Mouse (Mus musculus) CD4-positive helper T cell, adult 2 months (primary cell): ENCODE results near the gene Mrps25.
A peak's percentile ranks its signal among the peaks of the same experiment; 100 is the strongest.

Experiments
- DNase-seq: peaks from one replicate; pipeline ENCODE4 v3.0.0-alpha.2; 2012; ENCODE audit warnings: low read depth, missing footprints, low spot score

Gene Mrps25

GRCm38 (mm10) chr6:92183621-92184131, at the start of gene Mrps25:
Mrps25 (minus strand) TSS chr6:92184033.
- DNase-seq: peak; percentile 47

- no peak for DNase-seq
Measured at GRCm38 (mm10) chr6:92231762-92232161, 47.9 kb upstream of the Mrps25 start.

GRCm38 (mm10) chr6:92231356-92231755, 47.5 kb upstream of the Mrps25 start:
- no peak for DNase-seq

- no peak for DNase-seq
Measured at GRCm38 (mm10) chr6:92229586-92229985, 45.8 kb upstream of the Mrps25 start.

GRCm38 (mm10) chr6:92229103-92229502, 45.3 kb upstream of the Mrps25 start:
- DNase-seq: no peak

GRCm38 (mm10) chr6:92224981-92225380, 41.1 kb upstream of the Mrps25 start:
- DNase-seq: no peak

- no peak for DNase-seq
Measured at GRCm38 (mm10) chr6:92222021-92222420, 38.2 kb upstream of the Mrps25 start.

- DNase-seq: no peak
Measured at GRCm38 (mm10) chr6:92221604-92222003, 37.8 kb upstream of the Mrps25 start.

GRCm38 (mm10) chr6:92219445-92219844, 35.6 kb upstream of the Mrps25 start:
- DNase-seq: no peak

- DNase-seq: peak; percentile 96
Measured at GRCm38 (mm10) chr6:92214773-92215449, 31.1 kb upstream of the Mrps25 start, which contains the start of gene Rbsn. Rbsn (minus strand) TSS chr6:92214925.

- DNase-seq: no peak
Measured at GRCm38 (mm10) chr6:92214055-92214772, 30.4 kb upstream of the Mrps25 start.

GRCm38 (mm10) chr6:92199414-92199813, 15.6 kb upstream of the Mrps25 start:
- no peak for DNase-seq

GRCm38 (mm10) chr6:92184178-92184577, 345 bp upstream of the Mrps25 start:
- peak; percentile 21 for DNase-seq

- no peak for DNase-seq
Measured at GRCm38 (mm10) chr6:92176450-92176849, 7.4 kb downstream of the Mrps25 start.

- DNase-seq: no peak
Measured at GRCm38 (mm10) chr6:92162724-92163123, 21.1 kb downstream of the Mrps25 start.

GRCm38 (mm10) chr6:92158801-92159200, 25.0 kb downstream of the Mrps25 start:
- no peak for DNase-seq

GRCm38 (mm10) chr6:92153774-92154173, 30.1 kb downstream of the Mrps25 start:
- DNase-seq: no peak

GRCm38 (mm10) chr6:92145881-92146280, 38.0 kb downstream of the Mrps25 start:
- DNase-seq: no peak

- DNase-seq: no peak
Measured at GRCm38 (mm10) chr6:92136356-92136755, 47.5 kb downstream of the Mrps25 start.

- DNase-seq: no peak
Measured at GRCm38 (mm10) chr6:92133617-92134016, 50.2 kb downstream of the Mrps25 start.

- DNase-seq: peak; percentile 36
Measured at GRCm38 (mm10) chr6:92132021-92132911, 51.6 kb downstream of the Mrps25 start.

- DNase-seq: peak; percentile 11
Measured at GRCm38 (mm10) chr6:92131456-92131855, 52.4 kb downstream of the Mrps25 start.
